Mouse (Mus musculus) gastrocnemius, adult 8-10 months (tissue): Measurements from ENCODE around the gene Cenpx. TPM values are rescaled to one million over a fixed set of nuclear protein-coding genes. Genes with fewer than 3 reads are reported as not detected.

Source experiments
- DNase-seq, 2 experiments: peaks; one replicate each; pipeline ENCODE4 v3.0.0; 2022; ENCODE audit warnings: low spot score in 2 of 2
- total RNA-seq, 4 experiments: library from RNA; stranded (reverse); gene quantifications; 2 replicates each; pipeline ENCODE4 v1.2.4; 2022

The Cenpx gene
- total RNA-seq, 4 experiments from 2014 or later = 26.1 to 31.0 (median 27.3) TPM

DNA sequence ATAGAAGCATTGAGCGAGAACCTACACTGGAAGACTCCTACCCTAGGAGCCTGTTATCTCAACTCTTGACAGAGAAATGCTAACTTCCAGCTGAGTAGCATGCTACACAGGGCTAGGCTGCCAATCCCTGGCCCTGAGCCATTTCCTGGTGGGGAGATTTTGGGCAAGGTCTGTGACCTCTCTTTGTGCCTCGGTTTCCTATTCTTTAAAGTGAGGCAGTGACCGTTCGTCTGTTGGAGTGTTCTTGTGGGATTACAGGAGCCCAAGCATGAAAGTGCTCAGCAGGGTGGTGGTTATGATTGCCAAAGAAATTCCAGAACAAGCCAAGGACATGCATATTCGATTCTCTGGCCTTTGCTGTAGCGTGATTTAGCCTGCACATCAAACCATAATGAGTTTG, 50.8 kb downstream of the Cenpx start:
- no peak for DNase-seq

DNA sequence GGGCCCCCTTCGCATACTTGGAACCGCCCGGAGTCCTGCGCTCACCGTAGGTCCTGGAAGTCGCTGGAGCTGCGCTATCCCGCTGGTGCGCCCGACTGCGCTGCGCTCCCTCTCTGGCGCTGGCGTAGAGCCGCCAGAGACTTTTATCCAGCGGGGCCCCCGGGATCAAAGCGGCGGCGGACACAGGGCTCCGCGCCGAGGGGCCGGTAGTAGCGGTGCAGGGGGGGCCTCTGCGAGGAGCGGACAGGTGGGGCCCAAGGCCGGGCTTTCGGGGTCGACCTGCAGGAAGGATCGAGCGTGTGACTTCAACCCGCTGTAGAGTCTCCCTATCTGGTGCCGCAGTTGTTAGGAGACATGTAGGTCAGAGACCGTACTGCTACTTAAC, 52.5 kb downstream of the Cenpx start, which contains the start of gene Notum:
TSS of gene Notum (minus strand) at position 100 of the 385 bp plus-strand sequence.
- no peak for DNase-seq

Other genes starting within 250 kb of the Cenpx start
- gene Arl16, start 246.1 kb downstream of the Cenpx start, total RNA-seq = 1 to 10 TPM; 4.7 to 7.5 (median 6.2) TPM
- gene Mrpl12, start 229.1 kb downstream of the Cenpx start, total RNA-seq = 100 to 1,000 TPM; 121 to 138 (median 132) TPM
- gene Slc25a10, start 221.9 kb downstream of the Cenpx start, total RNA-seq = 1 to 10 TPM; 1.9 to 5.0 (median 3.1) TPM
- gene Gcgr, start 183.0 kb downstream of the Cenpx start, total RNA-seq = under 1 TPM in 1 of 4 experiments, not detected in 3; 0.29 TPM
- 10 to 100 TPM; 18.6 to 20.5 (median 20.1) TPM for gene Mcrip1, start 164.0 kb downstream of the Cenpx start, total RNA-seq
- 100 to 1,000 TPM; 157 to 382 (median 178) TPM for gene Ppp1r27, start 162.6 kb downstream of the Cenpx start, total RNA-seq
- gene P4hb, start 140.5 kb downstream of the Cenpx start, total RNA-seq = 100 to 1,000 TPM; 162 to 245 (median 209) TPM
- 10 to 100 TPM; 74.3 to 86.2 (median 80.7) TPM for gene Arhgdia, start 132.1 kb downstream of the Cenpx start, total RNA-seq
- gene Alyref, start 115.4 kb downstream of the Cenpx start, total RNA-seq = 10 to 100 TPM; 20.1 to 40.8 (median 35.8) TPM
- gene Anapc11, start 115.3 kb downstream of the Cenpx start, total RNA-seq = 10 to 100 TPM; 42.5 to 54.1 (median 49.7) TPM
- gene Npb, start 105.3 kb downstream of the Cenpx start, total RNA-seq = not detected
- 10 to 100 TPM; 20.0 to 26.8 (median 26.0) TPM for gene Pcyt2, start 95.8 kb downstream of the Cenpx start, total RNA-seq
- gene Sirt7, start 88.5 kb downstream of the Cenpx start, total RNA-seq = 1 to 10 TPM; 2.6 to 4.5 (median 3.8) TPM
- 10 to 100 TPM; 49.5 to 63.3 (median 59.3) TPM for gene Mafg, start 80.1 kb downstream of the Cenpx start, total RNA-seq
- 1 to 10 TPM; 3.7 to 5.3 (median 4.8) TPM for gene Pycr1, start 70.0 kb downstream of the Cenpx start, total RNA-seq
- 100 to 1,000 TPM; 112 to 153 (median 132) TPM for gene Myadml2, start 65.6 kb downstream of the Cenpx start, total RNA-seq
- under 1 TPM in 1 of 4 experiments, not detected in 3; 0.22 TPM for gene Notum, start 52.6 kb downstream of the Cenpx start, total RNA-seq
- gene Aspscr1, start 40.8 kb downstream of the Cenpx start, total RNA-seq = 10 to 100 TPM; 32.2 to 39.8 (median 35.2) TPM
- gene Lrrc45, start 187 bp upstream of the Cenpx start, total RNA-seq = 1 to 10 TPM; 1.8 to 4.4 (median 2.9) TPM
- 1 to 10 TPM in 2 of 4 experiments, under 1 TPM in 2; 0.75 to 1.2 (median 0.89) TPM for gene Rac3, start 7.7 kb upstream of the Cenpx start, total RNA-seq
- 1 to 10 TPM; 7.9 to 9.8 (median 8.7) TPM for gene Dcxr, start 13.5 kb upstream of the Cenpx start, total RNA-seq
- 10 to 100 TPM in 2 of 4 experiments, 1 to 10 TPM in 2; 6.1 to 30.8 (median 10.4) TPM for gene Cbr2, start 18.4 kb upstream of the Cenpx start, total RNA-seq
- gene Hmga1b, start 49.1 kb upstream of the Cenpx start, total RNA-seq = 10 to 100 TPM; 14.8 to 40.9 (median 19.1) TPM
- gene Rfng, start 70.5 kb upstream of the Cenpx start, total RNA-seq = 10 to 100 TPM; 10.8 to 13.6 (median 13.1) TPM
- 10 to 100 TPM; 65.4 to 71.6 (median 69.3) TPM for gene Gps1, start 70.5 kb upstream of the Cenpx start, total RNA-seq
- gene Dus1l, start 82.7 kb upstream of the Cenpx start, total RNA-seq = 10 to 100 TPM; 29.0 to 36.8 (median 35.0) TPM
- gene Fasn, start 110.8 kb upstream of the Cenpx start, total RNA-seq = 10 to 100 TPM in 2 of 4 experiments, 1 to 10 TPM in 2; 8.4 to 12.2 (median 9.4) TPM
- 1 to 10 TPM; 2.3 to 5.4 (median 3.6) TPM for gene Ccdc57, start 219.1 kb upstream of the Cenpx start, total RNA-seq
- 100 to 1,000 TPM; 268 to 367 (median 304) TPM for gene Slc16a3, start 234.7 kb upstream of the Cenpx start, total RNA-seq